Mouse (Mus musculus) naive thymus-derived CD4-positive, alpha-beta T cell, adult 2 months (primary cell): Measurements from ENCODE around the gene Pth2.

Source experiments
- DNase-seq: peaks from one replicate; pipeline ENCODE4 v3.0.0-alpha.2; 2011; ENCODE audit warnings: low read depth

Gene Pth2

DNA sequence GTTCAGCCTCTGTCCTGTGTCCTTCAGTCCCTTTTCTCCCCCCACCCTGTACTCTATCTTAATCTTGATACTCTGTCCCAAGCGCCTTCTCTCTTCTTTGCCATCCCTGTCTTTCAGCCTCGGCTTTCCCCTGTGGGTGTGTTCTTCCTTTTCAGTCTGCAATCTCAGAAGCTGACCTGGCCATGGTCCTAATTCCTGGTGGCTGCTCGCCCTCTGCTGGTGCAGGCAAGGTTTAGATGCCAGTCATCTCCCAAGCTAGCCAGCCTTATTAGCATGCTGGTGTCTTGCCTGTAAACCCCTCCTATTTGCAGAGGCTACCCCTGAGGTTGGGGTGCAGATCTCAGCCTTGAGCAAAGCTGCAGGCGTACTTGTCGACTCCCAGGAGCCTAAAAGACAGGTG is 17.6 kb downstream of the Pth2 start:
- no peak for DNase-seq

DNA sequence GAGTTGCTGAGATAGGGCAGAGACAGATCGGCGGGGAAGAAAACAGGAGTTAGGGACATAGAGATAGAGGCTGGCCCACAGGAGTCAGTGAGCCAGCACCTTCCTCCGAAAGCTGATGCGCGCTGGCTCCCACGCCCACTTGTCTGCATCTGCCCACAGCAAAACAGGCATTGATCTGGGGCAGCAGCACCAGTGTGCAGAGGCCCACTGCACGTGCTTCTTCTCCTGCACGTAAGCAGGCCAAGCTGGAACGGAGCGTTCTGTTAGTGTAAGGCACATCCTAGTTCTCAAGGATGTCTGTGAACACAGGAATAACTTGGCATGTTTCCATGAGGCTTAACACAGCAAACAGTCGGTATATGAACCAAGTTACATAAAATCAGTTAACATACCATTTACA is 18.2 kb downstream of the Pth2 start:
- DNase-seq: no peak

DNA sequence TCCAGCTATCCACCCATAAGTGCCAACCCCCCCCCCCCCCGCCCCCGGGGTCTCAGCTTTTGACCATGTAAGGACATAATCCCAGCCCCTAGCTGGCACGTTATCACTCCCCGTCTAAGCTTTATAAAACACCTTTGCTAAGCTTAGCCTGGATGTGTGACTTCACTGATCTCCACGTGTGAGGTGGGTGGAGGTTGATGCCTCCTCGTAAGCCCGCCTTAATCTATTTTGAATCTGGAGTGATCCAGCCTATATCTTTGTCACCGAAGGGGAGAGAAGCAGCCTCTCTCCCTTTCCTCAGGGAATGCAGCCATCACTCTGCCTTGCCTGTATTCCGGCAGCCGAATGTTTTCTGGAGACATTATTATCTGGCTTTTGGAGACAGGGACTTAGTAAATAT is 21.9 kb downstream of the Pth2 start:
- no peak for DNase-seq

DNA sequence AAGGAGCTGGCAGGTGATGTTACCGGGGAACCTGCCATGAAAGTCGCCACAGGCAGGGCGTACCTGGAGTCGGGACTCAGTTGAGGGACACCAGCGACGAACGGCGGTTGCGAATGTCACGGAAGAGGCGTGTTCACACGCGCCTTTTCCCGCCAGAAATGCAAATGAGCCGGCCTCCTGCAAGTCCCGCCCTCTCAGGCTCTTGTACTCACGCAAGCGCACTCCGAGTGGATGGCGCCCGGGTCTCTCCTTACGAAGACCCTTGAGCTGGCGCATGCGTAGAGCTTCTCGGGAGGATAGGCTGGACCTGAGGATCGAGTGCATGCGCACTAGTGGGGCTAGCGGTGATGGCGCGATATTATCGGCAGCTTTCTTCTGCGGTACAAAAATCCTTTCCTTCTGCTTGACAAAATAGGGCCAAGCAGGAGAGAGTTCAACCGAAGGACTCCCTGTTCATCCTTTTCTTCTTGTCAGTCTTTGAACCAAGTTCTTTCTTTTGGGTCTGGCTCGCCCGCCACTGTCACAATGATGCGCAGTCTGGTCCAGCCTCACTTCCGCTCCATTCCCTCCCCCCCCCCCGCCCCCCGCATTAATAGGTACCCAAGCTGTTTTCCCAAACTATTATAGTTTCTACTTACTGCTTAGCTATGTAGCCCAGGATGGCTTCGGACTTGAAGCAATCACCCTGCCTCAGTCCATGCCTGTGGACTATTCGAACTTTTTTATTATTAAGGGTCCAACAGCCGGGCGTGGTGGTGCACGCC is 23.8 kb downstream of the Pth2 start, which contains the start of gene Ccdc155:
Ccdc155 (minus strand) TSS at position 513 of the 764 bp plus-strand sequence.
- peak; percentile 97 for DNase-seq

DNA sequence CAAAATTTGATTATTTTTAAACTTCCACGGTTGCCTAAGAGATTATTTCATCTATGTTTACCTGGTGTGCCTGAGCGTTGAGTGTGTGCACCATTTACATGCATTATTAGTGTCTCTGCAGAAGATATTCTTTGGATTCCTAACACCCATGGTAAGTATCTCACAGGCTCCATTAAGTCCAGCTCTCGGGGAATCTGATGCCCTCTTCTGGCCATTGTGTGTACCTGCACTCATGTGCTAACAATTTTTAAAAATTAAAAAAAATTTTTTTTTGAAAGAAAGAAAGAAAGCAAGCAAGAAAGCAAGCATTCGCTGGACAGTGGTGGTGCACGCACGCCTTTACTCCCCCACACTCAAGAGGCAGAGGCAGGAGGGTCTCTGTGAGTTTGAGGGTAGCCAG is 27.5 kb downstream of the Pth2 start:
- no peak for DNase-seq

DNA sequence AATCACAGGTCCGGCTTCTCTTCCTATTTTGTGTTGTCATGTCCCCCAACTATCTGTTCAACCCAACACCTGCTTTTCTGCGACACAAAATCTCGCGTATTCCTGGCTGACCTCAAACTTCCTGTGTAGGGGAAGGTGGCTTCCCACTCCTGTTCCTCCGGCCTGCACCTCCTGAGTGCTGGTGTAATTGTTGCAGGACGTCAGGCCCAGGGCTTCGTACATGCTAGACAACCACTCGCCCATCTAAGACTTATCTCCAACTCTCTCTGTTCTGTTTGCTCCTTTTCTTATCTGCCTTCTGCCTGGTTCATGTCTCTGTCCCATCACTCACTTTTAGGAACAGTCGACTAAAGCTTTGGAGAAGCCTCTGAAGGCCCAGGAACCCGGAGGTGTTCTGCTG is 30.3 kb downstream of the Pth2 start:
- peak; percentile 38 for DNase-seq

DNA sequence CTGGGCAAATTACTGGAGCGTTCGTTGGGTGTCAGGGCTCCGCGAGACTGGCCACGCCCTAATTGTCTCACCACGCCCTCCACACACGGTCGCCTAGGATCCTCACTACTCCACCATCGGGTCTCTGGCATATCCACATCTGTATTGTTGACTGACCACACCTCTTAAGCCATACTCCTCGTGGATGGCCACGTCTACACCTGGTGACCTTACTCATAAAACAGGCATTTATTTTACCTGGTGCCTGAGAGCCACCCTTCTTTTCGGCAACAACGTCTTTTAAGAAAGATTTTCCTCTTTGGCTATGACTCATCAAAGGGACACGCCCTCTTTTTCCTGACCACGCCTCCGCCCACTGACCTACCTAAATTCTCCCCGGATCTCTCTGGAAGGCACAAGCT is 31.1 kb downstream of the Pth2 start, which contains the start of gene Dkkl1:
Dkkl1 (minus strand) TSS at position 297 of the 401 bp plus-strand sequence.
- DNase-seq: peak; percentile 43

DNA sequence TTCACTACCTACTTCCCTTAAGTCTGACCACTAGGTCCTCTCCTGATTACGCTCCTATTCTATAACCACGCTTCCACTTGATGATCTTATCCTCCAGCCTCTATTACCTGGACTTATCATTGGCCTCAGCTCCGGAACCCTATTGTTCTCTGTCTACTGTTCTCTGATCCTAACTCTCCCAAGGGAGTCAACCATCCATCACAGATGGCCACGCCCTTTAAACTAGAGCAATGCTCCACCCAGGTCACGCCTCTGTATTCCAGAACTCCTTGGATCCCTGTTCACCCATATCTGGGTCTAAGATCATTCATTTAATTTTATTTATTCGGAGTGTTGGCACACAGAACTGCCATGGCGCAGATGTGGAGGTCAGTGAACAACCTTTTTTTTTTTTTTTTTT is 31.6 kb downstream of the Pth2 start:
- no peak for DNase-seq

DNA sequence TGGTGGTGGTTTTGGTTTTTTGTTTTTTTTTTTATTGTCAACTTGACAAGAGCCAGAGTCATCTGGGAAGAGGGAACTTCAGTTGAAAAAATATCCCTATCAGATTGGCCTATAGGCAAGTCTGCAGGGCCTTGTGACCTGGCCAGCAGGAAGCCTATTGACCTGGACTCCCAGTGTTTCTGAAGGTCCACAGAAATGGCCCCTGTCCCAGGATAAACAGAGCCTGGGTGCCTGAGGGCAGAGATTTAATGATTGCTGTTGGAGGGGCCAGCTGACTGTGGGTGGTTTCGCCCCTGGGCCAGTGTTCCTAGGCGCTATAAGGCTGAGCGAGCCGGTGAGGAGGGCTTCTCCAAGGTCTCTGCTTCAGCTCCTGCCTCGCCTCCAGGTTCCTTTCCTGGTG is 32.9 kb downstream of the Pth2 start:
- DNase-seq: no peak

DNA sequence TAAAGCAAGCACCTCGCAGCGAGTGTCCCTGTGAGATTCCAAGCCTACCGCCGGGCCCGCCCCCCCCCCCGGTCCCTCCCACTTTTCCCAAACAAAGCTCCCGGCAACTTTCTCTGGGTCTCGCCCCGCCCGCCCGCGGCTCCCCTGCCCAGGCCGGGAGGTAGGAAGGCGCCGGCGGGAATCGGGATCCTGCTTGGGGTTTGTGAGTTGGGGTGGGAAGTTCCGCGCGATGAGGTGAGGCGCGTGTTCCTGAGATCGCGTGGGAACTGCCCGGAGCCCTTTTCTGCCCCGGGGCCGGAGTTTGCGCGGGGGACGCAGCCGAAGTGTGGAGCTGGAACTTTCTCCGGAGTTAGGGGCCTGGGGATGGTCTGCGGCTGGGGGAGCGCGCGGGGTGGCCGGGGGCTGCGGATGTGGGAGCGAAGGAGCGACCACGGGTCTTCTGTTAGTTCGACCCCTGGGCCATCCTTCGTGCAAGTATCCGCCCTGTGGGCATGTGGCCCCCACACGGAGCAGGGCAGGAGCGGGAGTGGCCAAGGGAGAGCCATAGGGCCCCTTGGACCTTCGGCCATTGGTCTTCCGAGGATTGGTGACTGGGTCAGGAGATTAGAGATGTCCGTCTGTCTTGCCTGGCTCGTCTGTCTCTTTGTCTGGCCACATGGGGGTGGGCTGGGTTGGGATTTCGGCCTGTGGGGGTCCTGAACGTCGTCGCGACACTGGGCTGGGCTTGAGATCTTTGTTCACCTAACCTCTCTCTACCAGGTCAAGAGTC is 35.1 kb downstream of the Pth2 start, which contains the start of gene Tead2:
Tead2 (plus strand) TSS at position 81 of the 769 bp plus-strand sequence.
- no peak for DNase-seq

DNA sequence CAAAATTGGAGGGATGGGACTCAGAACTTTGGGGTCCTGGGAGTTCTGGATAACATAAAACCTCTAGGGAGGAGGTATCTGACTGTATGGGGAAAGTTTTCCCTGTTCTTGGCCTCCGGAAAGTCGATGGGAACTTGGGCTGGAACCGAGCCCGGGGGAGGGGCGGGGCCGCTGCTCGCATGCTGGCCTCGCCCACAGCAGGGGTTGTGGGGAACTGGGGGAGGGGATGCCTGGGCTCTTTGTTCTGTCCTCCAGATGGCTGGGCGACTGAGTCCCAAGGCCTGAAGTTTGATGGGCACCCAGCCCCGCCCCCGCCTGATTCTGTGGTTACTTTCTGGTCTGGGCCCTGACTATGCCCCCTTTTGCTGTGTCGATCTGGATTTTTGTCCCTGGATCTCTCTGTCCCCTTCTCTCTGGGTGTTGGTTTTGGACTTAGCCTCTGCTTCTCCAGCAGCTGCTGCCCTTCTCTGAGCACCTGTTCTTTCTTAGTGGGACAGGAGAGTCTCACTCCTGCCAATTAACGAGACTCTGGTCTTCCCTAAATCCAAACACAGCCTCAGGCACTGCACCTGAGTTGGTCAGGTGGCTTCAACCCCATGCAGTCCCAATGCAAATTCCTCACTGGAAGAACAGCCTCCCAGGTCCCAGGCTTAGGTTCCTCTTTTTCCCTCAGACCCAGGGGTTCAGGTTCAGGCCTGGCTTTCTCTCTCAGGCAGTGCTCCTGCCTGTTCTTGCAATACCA is 35.8 kb downstream of the Pth2 start:
- no peak for DNase-seq

DNA sequence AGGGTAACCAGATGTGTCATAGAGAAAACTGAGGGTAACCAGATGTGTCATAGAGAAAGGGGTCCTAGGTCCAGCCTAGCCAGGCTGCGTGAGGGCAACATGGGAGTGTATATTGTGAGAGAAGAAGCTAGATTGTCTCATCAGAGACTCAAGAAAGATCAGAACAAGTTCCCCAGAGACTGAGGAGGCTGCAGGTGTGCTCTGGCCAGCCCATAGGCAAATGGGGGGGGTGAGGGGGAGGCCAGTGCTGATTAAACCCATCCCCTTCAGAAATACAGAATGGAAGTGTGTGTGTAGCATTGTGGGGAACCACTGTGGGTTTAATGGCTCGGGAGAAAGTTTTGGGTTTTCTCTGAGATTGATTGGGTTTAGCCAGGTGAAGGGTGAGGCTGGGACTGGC is 40.9 kb downstream of the Pth2 start:
- no peak for DNase-seq

DNA sequence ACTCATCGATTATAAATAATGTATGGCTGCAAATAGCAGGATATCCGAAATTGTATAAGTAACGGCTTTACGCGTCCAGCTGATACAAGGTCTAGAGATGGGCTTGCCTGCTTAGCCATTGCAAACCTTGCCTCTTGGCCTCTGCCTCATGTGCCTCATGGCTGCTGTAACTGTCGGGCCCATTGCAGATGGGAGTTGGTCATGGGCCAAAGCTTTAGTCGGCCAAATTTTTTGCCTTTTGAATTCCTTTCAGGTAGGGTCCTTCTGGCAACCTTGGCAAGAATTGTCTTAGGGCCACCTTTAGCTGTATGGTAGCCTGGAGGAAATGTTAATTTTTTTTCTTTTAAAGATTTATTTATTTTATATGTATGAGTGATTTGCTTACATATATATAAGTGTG is 44.0 kb downstream of the Pth2 start:
- no peak for DNase-seq

DNA sequence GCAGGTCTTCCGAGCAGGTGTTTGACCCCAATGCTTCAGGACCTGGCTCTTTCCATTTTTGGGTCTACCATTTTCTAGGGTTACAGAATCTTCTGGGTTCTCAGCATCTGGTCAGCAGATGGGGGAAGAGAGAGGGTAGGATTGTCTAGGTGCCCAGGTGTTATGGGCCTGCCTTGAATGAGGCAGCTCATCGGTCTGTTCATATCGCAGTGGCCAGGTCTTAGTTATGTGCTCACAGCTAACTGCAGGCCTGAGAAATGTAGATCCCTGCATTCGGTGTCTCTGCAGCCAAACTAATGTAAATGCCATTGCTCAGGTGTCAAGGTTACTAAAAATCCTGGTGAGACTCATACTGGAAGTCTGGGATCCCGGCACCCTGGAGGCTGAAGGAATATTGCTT is 45.6 kb downstream of the Pth2 start:
- DNase-seq: no peak

DNA sequence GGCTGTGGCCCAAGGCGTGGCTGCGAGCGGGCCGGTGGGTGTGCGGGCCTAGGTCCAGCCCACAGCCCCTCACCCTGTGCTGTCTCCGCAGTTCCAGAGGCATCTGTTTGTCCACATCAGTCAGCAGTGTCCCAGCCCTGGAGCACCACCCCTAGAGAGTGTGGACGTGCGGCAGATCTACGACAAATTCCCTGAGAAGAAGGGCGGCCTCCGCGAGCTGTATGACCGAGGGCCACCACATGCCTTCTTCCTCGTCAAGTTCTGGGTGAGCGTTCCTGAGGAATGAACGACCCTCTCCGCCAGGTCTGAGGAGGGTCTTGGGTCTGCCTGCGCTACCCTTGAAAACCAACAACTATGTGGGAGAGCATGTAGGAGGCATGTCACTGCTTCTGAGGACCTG is 47.8 kb downstream of the Pth2 start:
- DNase-seq: no peak

DNA sequence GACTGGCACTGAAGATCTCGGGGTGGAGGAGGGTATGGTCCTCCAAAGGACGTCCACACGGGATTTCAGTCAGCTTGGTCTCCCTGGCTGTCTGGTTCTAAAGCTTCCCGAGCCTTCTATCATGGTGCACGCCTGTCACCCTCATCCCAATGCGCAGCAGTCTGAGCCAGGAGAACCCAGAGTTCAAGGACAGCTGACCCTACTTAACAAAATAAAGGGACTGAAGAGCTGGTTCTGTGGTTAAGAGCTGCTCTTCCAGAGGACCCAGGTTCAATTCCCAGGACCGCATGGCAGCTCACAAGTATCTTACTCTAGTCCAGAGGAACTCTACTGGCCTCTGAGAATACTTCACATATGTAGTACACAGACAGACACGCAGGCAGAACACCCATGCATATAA is 48.3 kb downstream of the Pth2 start:
- DNase-seq: no peak

DNA sequence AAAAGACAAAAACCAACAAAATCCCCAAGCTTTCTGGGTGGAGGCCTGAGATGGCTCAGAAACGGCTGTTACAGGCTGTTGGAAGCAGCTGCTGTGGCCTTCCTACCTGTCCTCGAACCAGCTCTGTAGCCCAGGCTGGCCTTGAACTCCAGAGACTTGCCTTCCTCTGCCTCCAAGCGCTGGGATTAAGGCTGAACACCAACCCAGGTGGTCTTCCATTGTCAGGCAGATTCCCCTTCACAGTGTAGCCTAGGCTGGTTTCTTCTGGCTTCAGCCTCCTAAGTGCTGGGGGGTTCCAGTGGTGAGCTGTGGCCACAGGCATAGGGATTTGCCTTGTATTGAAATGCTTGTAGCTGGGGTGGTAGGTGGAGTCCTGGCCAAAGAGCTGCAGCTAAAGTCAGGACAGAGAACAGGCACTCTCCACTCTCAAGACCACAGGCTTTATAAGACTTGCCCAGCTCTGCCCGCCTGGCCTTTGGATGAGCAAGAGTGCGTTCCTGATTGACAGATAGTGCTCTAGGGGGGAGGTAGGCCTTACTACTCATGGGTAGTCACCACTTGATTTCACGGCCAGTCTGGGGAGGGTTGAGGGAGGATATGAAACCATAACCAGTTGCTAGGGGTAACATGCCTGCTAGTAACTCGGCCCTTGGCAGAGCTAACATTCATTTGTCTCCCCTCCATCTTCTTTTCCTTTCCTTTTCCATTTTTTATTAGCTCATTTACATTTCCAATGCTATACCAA is 48.8 kb downstream of the Pth2 start:
- no peak for DNase-seq

DNA sequence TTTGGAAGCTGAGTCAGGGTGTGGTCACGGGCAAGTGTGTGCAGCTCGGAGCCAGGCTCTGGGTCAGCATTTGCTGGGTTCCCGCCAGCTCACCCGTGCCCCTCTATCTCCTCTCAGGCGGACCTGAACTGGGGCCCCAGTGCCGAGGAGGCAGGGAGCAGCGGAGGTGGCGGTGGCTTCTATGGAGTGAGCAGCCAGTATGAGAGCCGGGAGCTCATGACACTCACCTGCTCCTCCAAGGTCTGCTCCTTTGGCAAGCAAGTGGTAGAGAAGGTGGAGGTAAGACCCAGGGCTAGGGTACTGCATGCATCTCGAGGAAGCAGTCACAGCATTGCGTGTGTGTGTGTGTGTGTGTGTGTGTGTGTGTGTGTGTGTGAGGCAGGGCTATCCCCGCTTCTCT is 50.4 kb downstream of the Pth2 start:
- no peak for DNase-seq
